In the genomic region with DNA sequence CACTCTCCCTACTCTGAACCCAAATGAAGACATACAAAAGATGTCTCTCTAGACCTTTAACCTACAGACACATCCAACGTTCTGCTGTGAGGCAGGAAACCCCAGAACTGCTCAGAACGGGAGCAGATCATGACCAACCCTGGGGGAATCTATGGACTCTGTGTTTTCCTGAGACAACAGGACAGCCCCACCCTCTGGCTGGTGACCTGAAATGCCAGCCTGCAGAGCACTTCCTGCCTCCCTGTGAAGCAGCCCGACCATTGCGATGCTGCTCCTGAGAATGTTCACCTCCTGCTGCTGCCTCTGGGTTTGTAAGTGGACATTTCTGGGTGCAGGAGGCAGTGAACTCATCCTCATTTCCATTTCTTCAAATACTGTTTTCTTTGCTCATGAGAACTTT, we compare ENCODE assay signal across 7 mouse cellular contexts.
DNase-seq lines count a peak whose midpoint lies in the region; ATAC-seq lines count a peak whose summit lies in the region.

No protein-coding gene starts in this region.

- ATAC-seq in erythroid progenitor cell, adult 5-6 weeks (replicated peaks; ENCODE audit: low FRiP score, poor library complexity, severe bottlenecking), result peak; percentile 34; the same call in 1 of the 2 replicates
- ATAC-seq in inflammation-experienced regulatory T-cells, adult 6 months, result peak; percentile 54
- ATAC-seq in megakaryocyte progenitor cell, adult 5-6 weeks (replicated peaks; ENCODE audit: poor library complexity), result peak; percentile 85

- DNase-seq in CD4-positive, CD25-positive, alpha-beta regulatory T cell, adult 2 months (ENCODE audit: low read depth, low spot score), result peak; percentile 47
- DNase-seq in ZHBTc4 (ENCODE audit: low read depth, low spot score), result peak; percentile 6
- DNase-seq in thymus, postnatal 0 days (ENCODE audit: low spot score), result peak; percentile 57
- peak; percentile 62 for DNase-seq in thymus, postnatal 4 days

Comparison
In these comparisons a context has a peak if more than half of its experiments do, and no peak if none do; other contexts are left out.
1. Peak in every context shown above with its lines: DNase-seq and ATAC-seq.
2. DNase-seq: peak in every context shown above with its lines; median percentile 62 in thymus, postnatal 4 days; 57 in thymus, postnatal 0 days; 47 in CD4-positive, CD25-positive, alpha-beta regulatory T cell, adult 2 months; 6 in ZHBTc4.
3. ATAC-seq: peak in every context shown above with its lines; median percentile 85 in megakaryocyte progenitor cell, adult 5-6 weeks; 54 in inflammation-experienced regulatory T-cells, adult 6 months; 34 in erythroid progenitor cell, adult 5-6 weeks.